Mouse (Mus musculus) c-Kit-positive CD71-positive TER-119-positive erythroid progenitor cells, embryonic 14.5 days (primary cell): ENCODE results near the gene Gm4133.
"Not testable (repeated sequence)": the region's sequence is repeated elsewhere in the genome, so short reads cannot be mapped to it uniquely, and the experiment has no call there.

ENCODE experiments used
- DNase-seq: peaks from one replicate; pipeline ENCODE4 v3.0.0-alpha.2; 2013; ENCODE audit warnings: low spot score

Gene Gm4133

GRCm38 (mm10) chr7:20333965-20334364, at the start of gene Gm4133:
Gene Gm4133 (minus strand): TSS chr7:20334065.
- DNase-seq, result not testable (repeated sequence)

- DNase-seq, result not testable (repeated sequence)
Measured at GRCm38 (mm10) chr7:20375310-20375709, 41.4 kb upstream of the Gm4133 start, which contains the start of gene Gm5728. Gene Gm5728 (minus strand): TSS chr7:20375410.
